Mouse (Mus musculus) liver, embryonic 15.5 days (tissue): Measurements from ENCODE around the gene Fam173a. TPM values are rescaled to one million over a fixed set of nuclear protein-coding genes. Genes with fewer than 3 reads are reported as not detected.

ENCODE experiments used
- ATAC-seq: fragments of 200-750 bp; cut with Nextera tagmentation; 2 replicates; pipeline ENCODE4 v1.8.0; 2017; ENCODE audit warnings: moderate number of reproducible peaks, mild to moderate bottlenecking, moderate library complexity; ENCODE audit not compliant: insufficient read depth
- H3K27ac ChIP-seq: fragments of 300-500 bp; sonication (generic); replicated peaks from 2 replicates; pipeline ENCODE4 v1.5.1; 2015; ENCODE audit warnings: mild to moderate bottlenecking, inconsistent platforms
- H3K27me3 ChIP-seq: fragments of 300-500 bp; sonication (generic); 2 replicates; pipeline ENCODE4 v1.6.1; 2015; ENCODE audit warnings: mild to moderate bottlenecking, inconsistent platforms
- H3K36me3 ChIP-seq: fragments of 300-500 bp; sonication (generic); replicated peaks from 2 replicates; pipeline ENCODE4 v1.6.1; 2015; ENCODE audit warnings: moderate library complexity, mild to moderate bottlenecking, inconsistent platforms
- H3K4me1 ChIP-seq: fragments of 300-500 bp; sonication (generic); replicated peaks from 2 replicates; pipeline ENCODE4 v1.6.1; 2015; ENCODE audit warnings: inconsistent platforms
- H3K4me2 ChIP-seq: fragments of 300-500 bp; sonication (generic); 2 replicates; pipeline ENCODE4 v1.6.1; 2015; ENCODE audit warnings: moderate library complexity, mild to moderate bottlenecking, inconsistent platforms
- H3K4me3 ChIP-seq: fragments of 300-500 bp; sonication (generic); replicated peaks from 2 replicates; pipeline ENCODE4 v1.5.1; 2015; ENCODE audit warnings: mild to moderate bottlenecking, inconsistent platforms
- H3K9ac ChIP-seq: fragments of 300-500 bp; sonication (generic); 2 replicates; pipeline ENCODE4 v1.6.1; 2015; ENCODE audit warnings: moderate library complexity, mild to moderate bottlenecking, inconsistent platforms
- H3K9me3 ChIP-seq: fragments of 300-500 bp; sonication (generic); replicated peaks from 2 replicates; pipeline ENCODE4 v1.6.1; 2016; ENCODE audit warnings: inconsistent platforms
- WGBS: fragments of 180-500 bp; shearing (Covaris S2); methylation state at CpG from one replicate; pipeline ENCODE4 v1.1.7; 2015; ENCODE audit warnings: mixed read lengths; ENCODE audit not compliant: insufficient replicate concordance; 5-methylcytosine and 5-hydroxymethylcytosine counted together
- polyA plus RNA-seq: library from polyadenylated mRNA; unstranded; fragments of >200 nt; fragmentation: Nextera tagmentation; extraction: Ambion mirVana; gene quantifications from 2 replicates; pipeline ENCODE4 v1.2.1, GENCODE M21; 2015

Gene Fam173a
- polyA plus RNA-seq, result 54.9 and 59.6 TPM in 2 replicates

GRCm38 (mm10) chr17:25792615-25793014, at the start of gene Fam173a:
Gene Fam173a (minus strand): TSS chr17:25792901.
- Histone ChIP-seq H3K27me3 (no peaks in the 10 kb centered on the region), H3K4me2 (peak within 1 kb of the TSS; percentile 95), H3K9me3 (no peaks in the 10 kb centered on the region), H3K9ac (peak within 1 kb of the TSS; percentile 68), H3K4me1 (peaks cover 61% of the 10 kb centered on the region), H3K36me3 (peaks cover 13% of the 10 kb centered on the region), H3K4me3 (peak within 1 kb of the TSS; percentile 84), H3K27ac (peak within 1 kb of the TSS; percentile 89)
- WGBS, result under 1% methylated on average over 14 of the region's 14 CpGs
- peak; percentile 53 for ATAC-seq

DNA sequence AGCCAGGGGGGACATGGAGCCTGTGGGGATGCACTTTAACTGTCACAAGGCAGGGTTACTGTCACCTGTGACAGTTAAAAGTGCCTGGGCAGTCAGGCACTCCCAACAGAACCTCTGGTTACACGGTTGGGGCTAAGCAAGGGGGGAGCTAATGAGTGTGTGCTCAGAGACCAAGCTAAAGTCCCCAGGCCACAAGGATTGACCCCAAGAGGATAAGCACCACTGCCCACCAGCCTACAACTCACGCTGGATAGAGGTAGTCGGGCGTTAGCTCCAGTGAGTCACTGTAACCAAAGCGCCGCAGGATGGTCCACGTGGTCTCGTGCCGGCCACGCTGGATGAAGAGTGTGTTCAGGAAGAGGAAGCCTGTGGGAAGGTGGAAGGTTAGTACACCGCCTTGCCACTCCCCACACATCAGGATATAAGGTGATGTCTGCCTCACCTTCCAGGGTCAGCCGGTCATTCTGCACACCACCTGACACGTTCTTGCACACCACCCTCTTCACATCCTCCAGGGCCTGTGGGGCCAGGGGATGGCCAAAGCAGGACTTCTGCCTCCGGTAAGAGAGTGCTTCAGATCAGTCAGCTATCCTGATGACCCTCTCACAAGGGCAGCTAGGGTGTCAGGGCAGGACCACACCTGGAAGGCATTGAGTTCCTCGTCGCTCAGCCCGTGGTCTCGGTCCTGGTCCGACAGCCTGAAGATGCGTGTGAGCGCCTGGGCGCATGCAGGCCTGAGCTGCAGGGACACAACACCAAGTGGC, 48.6 kb upstream of the Fam173a start, which contains the start of gene Gm20683:
Gene Gm20683 (minus strand): TSS at position 647 of the 764 bp plus-strand sequence.
- Histone ChIP-seq H3K36me3 (peaks cover 72% of the 10 kb centered on the region), H3K4me3 (no peak within 1 kb of the TSS), H3K9me3 (no peaks in the 10 kb centered on the region), H3K27me3 (no peaks in the 10 kb centered on the region), H3K4me1 (peaks cover 75% of the 10 kb centered on the region), H3K27ac (no peak within 1 kb of the TSS), H3K9ac (no peak within 1 kb of the TSS), H3K4me2 (peak within 1 kb of the TSS; percentile 88; the same call in 1 of the 2 replicates)
- no peak for ATAC-seq
- 89% methylated on average over 22 of the region's 22 CpGs for WGBS

DNA sequence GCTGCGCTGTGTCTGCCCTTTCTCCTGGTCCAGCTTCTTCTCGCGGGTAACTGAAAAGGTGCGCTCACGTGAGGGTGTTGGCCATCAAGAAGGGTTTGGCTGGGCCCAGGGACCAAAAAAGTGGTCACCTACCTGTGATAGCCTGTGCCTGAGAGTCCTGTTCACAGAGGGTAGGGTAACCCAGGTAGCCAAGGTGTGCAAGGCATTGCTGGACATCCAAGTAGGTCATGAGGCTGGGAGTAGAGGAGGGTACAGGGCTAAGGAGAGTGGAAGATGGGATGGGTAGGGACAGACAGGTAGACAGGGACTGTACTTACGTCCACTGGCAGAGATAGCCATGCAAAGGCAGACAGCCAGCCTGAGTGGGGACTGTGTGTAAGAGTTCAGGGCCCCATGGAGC, 47.8 kb upstream of the Fam173a start:
- no peak for ATAC-seq
- H3K4me2 ChIP-seq, result no peak overlapping the region
- no peak overlapping the region for H3K4me3 ChIP-seq
- no peaks in the 10 kb centered on the region for H3K9me3 ChIP-seq
- peaks cover 82% of the 10 kb centered on the region for H3K4me1 ChIP-seq
- no peak overlapping the region for H3K9ac ChIP-seq
- WGBS, result 86% methylated on average over 6 of the region's 6 CpGs
- H3K36me3 ChIP-seq, result peaks cover 66% of the 10 kb centered on the region
- H3K27ac ChIP-seq, result no peak overlapping the region
- no peaks in the 10 kb centered on the region for H3K27me3 ChIP-seq

DNA sequence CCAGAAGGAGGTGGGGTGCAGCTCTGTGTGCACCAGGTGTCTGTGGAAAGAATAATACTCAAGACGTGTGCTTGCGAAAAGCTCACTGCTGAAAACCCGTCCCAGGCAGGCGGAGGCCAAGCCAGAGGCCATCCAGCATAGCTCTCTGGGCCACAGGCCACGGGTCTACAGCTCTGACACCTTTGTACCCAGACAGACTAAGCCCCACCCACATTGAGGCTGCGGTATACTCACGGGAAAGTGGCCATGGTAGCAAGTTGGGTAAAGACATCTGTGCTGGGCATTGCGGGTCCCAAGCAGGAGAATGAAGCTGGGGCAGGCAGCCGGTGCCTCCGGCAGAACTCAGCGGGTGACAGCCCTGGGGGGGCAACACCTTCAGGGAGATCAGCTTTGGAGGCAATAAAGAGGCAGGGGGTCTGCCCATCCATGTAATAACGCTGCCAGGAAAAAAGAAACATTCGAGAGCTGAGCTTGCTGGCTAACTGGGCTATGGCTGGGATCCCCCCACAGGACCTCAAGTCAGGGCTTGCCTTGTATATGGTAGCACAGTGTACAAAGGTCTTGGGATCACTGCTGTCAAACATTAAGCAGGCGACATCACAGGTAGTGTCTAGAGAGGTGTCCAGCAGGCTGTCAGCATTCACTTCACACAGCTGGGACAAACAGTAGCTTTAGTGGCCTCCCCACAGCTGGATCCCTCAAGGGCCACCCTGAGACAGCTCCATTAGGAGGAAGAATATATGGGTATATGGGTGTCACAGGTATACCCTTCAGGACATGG, 46.9 kb upstream of the Fam173a start:
- H3K27me3 ChIP-seq, result no peaks in the 10 kb centered on the region

DNA sequence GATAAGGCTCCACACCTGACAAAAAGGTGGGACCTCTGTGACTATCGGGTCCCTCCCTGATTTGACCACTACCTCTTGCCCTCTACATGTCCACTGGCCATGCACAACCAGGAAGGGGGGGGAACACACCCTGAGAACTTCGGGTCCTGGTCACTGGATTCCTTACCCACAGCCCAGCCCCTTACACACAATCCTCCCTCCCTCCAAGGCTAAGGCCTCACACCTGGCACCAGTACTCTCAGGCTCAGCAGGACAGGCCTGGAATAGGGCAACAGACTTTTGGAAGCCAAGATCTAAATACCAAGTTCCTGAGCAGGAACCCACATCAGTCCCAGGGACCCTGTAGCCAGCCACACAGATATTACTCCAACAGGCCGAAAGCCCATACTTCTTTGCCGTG, 46.2 kb upstream of the Fam173a start:
- H3K4me1 ChIP-seq, result peaks cover 86% of the 10 kb centered on the region
- H3K9me3 ChIP-seq, result no peaks in the 10 kb centered on the region
- no peak overlapping the region for H3K9ac ChIP-seq

More for the DNA sequence above, 46.9 kb upstream of the Fam173a start:
- no peak overlapping the region for H3K4me2 ChIP-seq
- H3K9ac ChIP-seq, result no peak overlapping the region
- peak overlapping the region; percentile 61 for H3K27ac ChIP-seq
- peak; percentile 27; the same call in 1 of the 2 replicates for ATAC-seq
- H3K4me3 ChIP-seq, result no peak overlapping the region
- WGBS, result 77% methylated on average over 14 of the region's 14 CpGs
- no peaks in the 10 kb centered on the region for H3K9me3 ChIP-seq
- peaks cover 64% of the 10 kb centered on the region for H3K36me3 ChIP-seq
- peaks cover 82% of the 10 kb centered on the region for H3K4me1 ChIP-seq

DNA sequence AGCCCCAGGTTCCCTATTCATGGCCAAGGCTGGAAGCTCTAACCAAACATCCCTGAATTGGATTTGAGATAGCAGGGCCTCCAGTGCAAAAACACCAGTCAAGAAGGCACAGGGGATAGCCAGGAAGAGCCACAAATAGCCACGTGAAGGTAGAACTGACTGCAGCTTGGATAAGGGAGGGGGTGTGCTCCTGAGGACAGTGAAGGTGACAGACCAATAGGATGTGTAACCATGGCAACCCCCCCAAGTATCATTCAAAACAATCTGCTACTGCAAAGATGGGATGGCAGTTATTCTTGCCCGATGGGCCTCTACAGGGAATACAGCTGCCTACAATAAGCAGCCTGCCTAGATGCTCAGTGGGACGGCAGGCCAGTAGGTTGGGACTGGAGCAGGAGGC, 44.8 kb upstream of the Fam173a start:
- Histone ChIP-seq H3K36me3 (peaks cover 56% of the 10 kb centered on the region), H3K4me1 (peaks cover 82% of the 10 kb centered on the region), H3K27ac (no peak overlapping the region), H3K9me3 (no peaks in the 10 kb centered on the region), H3K9ac (no peak overlapping the region), H3K27me3 (no peaks in the 10 kb centered on the region), H3K4me3 (no peak overlapping the region), H3K4me2 (peak overlapping the region; percentile 75; the same call in 1 of the 2 replicates)
- 48% methylated on average over 3 of the region's 3 CpGs for WGBS
- ATAC-seq, result no peak

More for the DNA sequence above, 46.2 kb upstream of the Fam173a start:
- Histone ChIP-seq H3K27ac (peak overlapping the region; percentile 61; the same call in 1 of the 2 replicates), H3K4me2 (no peak overlapping the region), H3K36me3 (peaks cover 64% of the 10 kb centered on the region), H3K27me3 (no peaks in the 10 kb centered on the region), H3K4me3 (no peak overlapping the region)
- ATAC-seq, result no peak
- WGBS, result 68% methylated on average over 4 of the region's 4 CpGs

DNA sequence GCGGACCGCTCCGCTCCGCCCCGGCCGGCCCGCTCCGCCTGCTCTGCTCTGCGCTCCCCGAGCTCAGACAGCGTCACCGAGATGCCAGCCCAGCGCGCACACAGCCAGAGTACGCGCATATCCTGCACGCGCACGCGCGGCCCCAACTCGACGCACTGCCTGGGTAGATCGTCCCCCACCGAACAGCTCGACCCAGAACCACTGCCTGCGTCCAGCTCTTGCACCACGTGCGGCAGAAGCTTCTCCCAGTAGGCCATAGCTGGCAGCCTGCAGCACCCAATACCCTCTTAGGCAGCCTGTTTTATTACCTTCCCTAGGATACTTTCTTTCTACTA, 44.3 kb upstream of the Fam173a start, which contains the start of gene Rhbdl1:
Gene Rhbdl1 (minus strand): TSS at position 220 of the 335 bp plus-strand sequence.
- H3K9ac ChIP-seq, result peak within 1 kb of the TSS; percentile 30; the same call in 1 of the 2 replicates
- no peaks in the 10 kb centered on the region for H3K27me3 ChIP-seq
- WGBS, result 6% methylated on average over 29 of the region's 29 CpGs
- no peaks in the 10 kb centered on the region for H3K9me3 ChIP-seq
- peaks cover 51% of the 10 kb centered on the region for H3K36me3 ChIP-seq
- H3K4me3 ChIP-seq, result peak within 1 kb of the TSS; percentile 37
- no peak for ATAC-seq
- peaks cover 81% of the 10 kb centered on the region for H3K4me1 ChIP-seq
- no peak within 1 kb of the TSS for H3K27ac ChIP-seq
- H3K4me2 ChIP-seq, result peak within 1 kb of the TSS; percentile 75

DNA sequence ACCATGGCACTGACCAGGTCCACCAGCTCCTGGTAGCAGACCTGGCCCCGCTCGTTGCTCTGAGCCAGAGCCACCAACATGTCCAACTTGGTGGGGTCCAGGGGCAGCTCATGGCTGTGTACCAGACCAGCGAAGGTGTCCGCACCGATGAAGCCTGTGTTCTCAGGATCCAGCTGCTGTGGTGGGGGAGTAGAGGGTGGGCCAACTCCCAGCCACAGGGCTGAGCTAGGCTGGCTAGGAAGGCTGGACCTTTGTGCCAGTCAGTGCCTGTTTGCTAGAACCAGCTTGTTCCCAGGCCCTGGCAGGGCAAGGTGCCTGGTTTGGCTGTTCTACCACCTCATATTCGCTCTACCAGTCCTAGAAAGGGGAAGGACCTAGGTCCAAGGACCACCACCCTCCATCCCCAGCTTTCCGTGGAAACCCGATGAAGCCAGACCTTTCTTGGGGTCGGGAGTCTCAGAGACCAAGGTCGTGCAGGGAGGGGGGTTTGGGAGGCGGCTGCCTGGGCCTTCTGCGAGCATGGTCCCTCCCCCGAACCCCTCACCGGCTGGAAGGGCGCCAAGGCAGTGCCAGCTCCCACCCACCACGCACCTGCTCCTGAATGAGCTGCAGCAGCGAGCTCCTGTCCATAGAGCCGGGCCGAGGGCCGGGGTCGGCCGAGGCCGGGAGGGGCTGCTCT, 43.8 kb upstream of the Fam173a start:
- H3K27me3 ChIP-seq, result no peaks in the 10 kb centered on the region
- H3K4me2 ChIP-seq, result peak overlapping the region; percentile 75
- H3K9ac ChIP-seq, result peak overlapping the region; percentile 30; the same call in 1 of the 2 replicates
- H3K36me3 ChIP-seq, result peaks cover 49% of the 10 kb centered on the region
- no peak for ATAC-seq
- no peak overlapping the region for H3K27ac ChIP-seq
- peaks cover 82% of the 10 kb centered on the region for H3K4me1 ChIP-seq
- peak overlapping the region; percentile 37 for H3K4me3 ChIP-seq
- no peaks in the 10 kb centered on the region for H3K9me3 ChIP-seq
- WGBS, result 29% methylated on average over 23 of the region's 23 CpGs

GRCm38 (mm10) chr17:25835816-25836215, 43.1 kb upstream of the Fam173a start:
- 89% methylated on average over 16 of the region's 16 CpGs for WGBS
- Histone ChIP-seq H3K9me3 (no peaks in the 10 kb centered on the region), H3K4me3 (no peak overlapping the region), H3K27ac (no peak overlapping the region), H3K4me1 (peaks cover 87% of the 10 kb centered on the region), H3K4me2 (no peak overlapping the region), H3K36me3 (peaks cover 49% of the 10 kb centered on the region), H3K27me3 (no peaks in the 10 kb centered on the region), H3K9ac (no peak overlapping the region)
- ATAC-seq, result no peak

DNA sequence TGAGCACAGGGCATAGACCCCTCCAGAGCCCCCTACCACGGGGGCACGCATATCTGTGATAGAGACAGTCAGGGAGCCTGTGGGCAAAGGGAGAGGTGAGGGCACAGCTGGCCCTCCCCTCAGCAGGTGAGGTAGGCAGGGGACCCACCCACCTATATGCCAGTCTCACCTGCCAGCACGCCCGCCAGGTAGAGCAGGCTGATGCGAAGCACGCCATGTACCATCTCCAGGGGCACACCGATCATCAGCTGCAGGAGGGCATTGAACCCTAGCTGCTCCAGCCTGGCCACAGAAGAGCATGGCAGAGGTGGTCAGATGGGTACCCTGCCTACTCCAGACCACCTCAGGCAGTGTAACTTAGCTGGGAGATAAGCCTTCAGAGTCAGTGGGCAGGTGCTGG, 42.6 kb upstream of the Fam173a start:
- 88% methylated on average over 7 of the region's 7 CpGs for WGBS
- Histone ChIP-seq H3K9ac (no peak overlapping the region), H3K36me3 (peaks cover 49% of the 10 kb centered on the region), H3K4me3 (no peak overlapping the region; the same call in 1 of the 2 replicates), H3K9me3 (no peaks in the 10 kb centered on the region), H3K4me2 (peak overlapping the region; percentile 92), H3K27me3 (no peaks in the 10 kb centered on the region), H3K4me1 (peaks cover 89% of the 10 kb centered on the region), H3K27ac (no peak overlapping the region)
- ATAC-seq, result no peak
